Mouse (Mus musculus): ENCODE measurements around the gene Lgals12. TPM values are rescaled to one million over a fixed set of nuclear protein-coding genes. Genes with fewer than 3 reads are reported as not detected.
A peak's percentile ranks its signal among the peaks of the same experiment; 100 is the strongest.

Gene Lgals12
- total RNA-seq, 2 experiments from 2014 or later, result not detected

DNA sequence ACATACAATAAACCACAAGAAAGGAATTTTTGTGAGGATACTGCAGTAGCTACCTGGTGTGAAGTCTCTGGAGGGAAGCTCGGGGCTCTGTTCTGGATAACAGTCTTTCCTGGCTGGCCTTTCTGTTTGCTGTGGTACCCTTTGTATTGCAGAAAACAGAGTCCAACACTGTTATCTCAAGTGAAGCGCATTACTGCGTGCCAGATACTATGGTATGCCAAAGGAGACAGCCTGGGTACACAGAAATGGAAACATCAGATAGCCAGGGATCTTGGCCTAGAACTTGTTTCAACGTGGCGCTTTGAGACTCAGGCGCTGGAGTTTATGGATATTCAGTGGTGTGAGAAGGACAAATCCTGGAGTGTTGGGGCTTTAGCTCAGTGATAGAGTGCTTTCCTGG is 21.2 kb downstream of the Lgals12 start:
- ATAC-seq (replicated peaks; ENCODE audit: low FRiP score, poor library complexity, severe bottlenecking), result no peak

DNA sequence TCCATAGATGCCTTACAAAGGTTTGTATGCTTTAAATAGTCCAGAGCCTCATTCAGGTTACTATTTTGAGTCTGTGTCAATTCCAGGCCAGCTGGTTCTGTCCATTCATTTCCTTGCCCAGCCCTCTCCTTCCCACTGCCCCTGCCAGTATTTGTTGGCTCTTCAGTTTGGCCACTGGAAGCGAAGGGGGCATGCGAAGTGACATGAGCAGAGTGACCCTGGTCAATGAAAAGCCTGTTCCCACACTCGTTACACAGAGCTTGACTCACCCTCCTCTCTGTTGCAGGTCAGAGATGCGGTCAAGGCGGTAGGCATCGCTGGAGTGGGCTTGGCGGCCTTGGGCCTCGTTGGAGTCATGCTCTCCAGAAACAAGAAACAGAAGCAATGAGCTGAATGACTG is 21.7 kb downstream of the Lgals12 start:
- no peak for ATAC-seq (replicated peaks; ENCODE audit: low FRiP score, poor library complexity, severe bottlenecking)

DNA sequence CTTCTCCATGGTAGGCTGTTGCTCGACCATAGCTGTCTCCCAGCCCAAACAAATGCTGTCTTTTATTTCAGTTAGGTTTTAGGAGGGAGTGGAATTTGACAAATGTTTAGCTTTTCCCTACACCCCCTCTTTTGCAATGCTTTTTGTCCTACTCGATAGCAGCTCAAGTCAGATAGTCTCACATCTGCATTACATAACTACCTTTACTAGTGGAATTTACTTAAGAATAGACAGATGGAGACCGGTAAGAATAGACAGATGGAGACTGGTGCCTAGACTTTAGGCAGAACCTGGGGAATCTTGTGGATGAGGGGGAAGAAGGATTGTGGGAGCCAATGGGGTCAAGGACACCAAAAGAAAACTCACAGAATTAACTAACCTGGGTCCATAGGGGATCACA is 23.4 kb downstream of the Lgals12 start:
- ATAC-seq (replicated peaks; ENCODE audit: low FRiP score, poor library complexity, severe bottlenecking), result no peak

DNA sequence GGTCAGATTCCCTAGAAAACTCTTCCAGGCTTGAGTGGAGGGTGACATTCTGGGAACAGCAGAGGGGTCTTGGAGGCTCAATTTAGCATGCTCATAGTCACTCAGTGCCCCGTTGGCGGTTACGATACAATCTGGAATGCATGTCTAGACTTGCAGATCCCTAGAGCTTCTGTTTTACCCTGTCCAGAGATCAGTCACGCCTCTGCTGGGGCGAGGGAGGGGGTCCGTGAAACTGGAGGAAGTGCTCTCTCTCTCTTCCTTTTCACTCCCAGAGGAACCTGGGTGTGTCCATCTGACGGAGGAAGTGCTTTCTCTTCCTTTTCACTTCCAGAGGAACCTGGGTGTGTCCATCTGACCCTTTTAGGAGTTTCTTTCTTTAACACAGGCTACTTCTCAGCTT is 23.9 kb downstream of the Lgals12 start:
- ATAC-seq (replicated peaks; ENCODE audit: low FRiP score, poor library complexity, severe bottlenecking), result no peak

DNA sequence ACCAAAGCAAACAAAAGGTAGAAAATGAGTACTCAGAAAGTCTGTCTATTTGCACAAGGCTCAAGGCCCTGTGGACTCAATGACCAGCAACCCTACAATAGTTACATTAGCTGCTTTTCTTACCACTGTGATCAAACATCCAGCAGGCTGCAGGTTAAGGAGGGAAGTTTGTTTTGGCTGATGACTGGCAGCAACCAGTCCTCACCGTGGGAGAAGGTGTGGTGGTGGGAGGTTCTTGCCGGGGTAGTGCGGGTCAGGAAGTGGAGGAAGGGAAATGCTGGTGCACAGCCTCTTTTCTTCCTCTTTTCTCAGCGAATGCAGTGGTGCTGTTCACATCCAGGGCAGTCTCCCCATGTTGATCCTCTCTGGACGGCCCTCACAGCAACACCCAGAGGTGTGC is 26.0 kb downstream of the Lgals12 start:
- ATAC-seq (replicated peaks; ENCODE audit: low FRiP score, poor library complexity, severe bottlenecking), result no peak

DNA sequence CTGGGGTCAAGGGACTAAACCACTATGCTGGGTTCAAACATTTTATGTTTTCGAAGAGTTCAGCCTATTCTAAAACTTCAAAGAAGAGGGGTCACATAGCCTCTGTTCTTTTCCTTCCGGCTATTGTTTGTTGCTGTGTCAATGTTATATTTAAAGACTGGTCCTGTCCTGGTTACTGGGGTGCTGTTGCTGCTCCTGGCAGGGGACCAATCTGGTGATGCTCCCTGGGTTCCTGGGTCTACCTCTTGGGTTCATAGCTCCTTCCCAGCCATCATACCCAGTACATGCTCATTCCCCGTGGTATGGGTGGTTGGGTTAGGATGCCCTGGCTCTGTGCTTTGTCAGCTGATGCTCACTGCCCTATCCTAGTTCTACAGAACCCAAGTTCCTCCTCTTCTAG is 29.3 kb downstream of the Lgals12 start:
- no peak for ATAC-seq (replicated peaks; ENCODE audit: low FRiP score, poor library complexity, severe bottlenecking)

DNA sequence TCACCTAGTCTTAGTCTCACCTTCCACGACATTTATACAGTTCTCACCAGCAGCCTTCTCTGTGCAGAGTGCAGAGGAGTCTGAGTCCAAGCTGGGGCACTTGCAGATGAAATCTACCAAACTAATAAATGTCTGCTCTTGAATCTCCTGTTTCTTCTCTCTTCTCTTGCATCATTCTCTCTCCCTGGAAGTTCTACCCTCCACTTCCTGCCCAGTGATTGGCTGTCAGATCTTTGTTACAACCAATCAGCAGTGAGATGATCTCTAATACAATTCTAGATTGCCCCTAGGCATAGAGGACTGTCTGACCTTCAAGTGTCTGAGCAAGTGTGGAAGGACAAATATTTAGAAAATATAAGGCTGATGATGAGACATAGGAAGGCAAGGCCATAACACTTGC is 30.8 kb downstream of the Lgals12 start:
- no peak for ATAC-seq (replicated peaks; ENCODE audit: low FRiP score, poor library complexity, severe bottlenecking)

DNA sequence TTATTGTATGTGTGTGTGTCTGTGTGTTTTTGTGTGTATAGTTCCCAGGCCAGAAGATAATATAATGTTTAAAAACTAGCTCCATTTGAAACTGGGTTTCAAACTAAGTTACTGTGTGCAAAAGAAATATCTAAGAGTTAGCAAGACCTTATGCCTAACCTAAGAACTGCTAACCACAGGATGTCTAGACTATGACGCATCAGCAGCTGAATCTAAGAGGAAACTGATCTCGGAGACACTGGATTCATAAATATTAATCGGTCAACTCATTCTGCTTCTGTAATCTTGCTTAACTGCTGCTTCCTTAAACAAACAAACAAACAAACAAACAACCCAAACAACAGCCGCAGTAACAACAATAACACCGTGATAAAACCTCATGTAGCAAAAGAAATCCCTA is 37.3 kb downstream of the Lgals12 start:
- ATAC-seq (replicated peaks; ENCODE audit: low FRiP score, poor library complexity, severe bottlenecking), result no peak

DNA sequence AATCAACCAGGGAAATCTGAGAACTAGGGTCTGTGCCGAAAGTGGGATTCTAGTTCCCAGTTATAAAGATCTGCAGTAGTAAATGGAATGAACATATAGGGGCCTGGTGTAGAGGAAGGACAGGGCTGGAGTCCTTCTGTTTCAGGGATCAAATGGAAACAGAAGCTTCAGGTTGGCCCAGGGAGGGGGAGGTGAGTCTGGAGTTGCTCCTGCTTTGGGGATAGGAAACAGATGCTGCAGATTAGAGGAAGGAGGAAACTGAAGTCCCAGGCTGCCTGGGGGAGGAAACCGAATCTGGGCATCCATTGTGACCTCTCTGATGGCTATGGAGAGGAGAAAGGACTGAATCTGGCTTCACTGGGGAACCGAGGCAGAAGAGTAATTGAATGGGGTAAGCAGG is 38.6 kb downstream of the Lgals12 start:
- ATAC-seq (replicated peaks; ENCODE audit: low FRiP score, poor library complexity, severe bottlenecking), result 0 out of 2 replicates have a peak, but pooled peaks have one; percentile 24

DNA sequence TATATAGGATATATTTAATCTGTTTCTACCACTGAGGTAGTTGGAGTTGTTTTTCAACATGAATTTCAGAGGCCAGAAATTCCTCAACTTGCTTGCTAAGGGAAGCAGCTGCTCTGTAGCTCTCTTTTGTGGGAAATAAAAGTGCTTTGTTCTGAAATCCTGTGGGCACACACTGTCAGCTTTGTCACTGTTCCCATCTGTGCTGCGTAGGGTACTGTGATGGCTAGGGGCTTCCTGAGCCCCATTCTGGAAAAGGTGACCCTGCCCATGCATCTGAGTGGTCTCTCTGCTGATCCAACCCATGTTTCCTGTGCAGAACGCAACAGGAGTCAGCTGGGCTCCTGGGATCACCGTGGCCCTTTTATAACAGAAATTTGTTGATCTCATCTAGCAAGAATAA is 40.2 kb downstream of the Lgals12 start:
- no peak for ATAC-seq (replicated peaks; ENCODE audit: low FRiP score, poor library complexity, severe bottlenecking)

DNA sequence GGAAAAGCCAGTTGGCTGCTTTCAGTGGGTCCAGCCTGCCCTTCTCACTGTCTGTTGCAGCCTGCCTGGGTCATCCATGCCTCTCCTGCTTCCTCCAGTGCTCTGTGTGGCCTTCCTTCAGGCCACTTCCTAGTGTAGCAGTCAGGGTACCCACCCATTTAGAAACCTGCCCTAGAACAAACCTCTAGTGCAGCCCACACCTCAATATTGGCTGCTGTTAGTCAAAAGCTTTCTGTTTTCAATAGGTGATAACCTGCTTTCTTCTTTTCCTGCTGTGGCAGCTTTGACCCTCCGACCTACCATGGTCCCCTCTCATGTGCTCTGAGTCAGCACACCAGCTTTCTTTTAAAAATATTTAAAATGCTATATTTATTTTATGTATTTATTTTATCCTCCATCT is 42.5 kb downstream of the Lgals12 start:
- ATAC-seq (replicated peaks; ENCODE audit: low FRiP score, poor library complexity, severe bottlenecking), result no peak

DNA sequence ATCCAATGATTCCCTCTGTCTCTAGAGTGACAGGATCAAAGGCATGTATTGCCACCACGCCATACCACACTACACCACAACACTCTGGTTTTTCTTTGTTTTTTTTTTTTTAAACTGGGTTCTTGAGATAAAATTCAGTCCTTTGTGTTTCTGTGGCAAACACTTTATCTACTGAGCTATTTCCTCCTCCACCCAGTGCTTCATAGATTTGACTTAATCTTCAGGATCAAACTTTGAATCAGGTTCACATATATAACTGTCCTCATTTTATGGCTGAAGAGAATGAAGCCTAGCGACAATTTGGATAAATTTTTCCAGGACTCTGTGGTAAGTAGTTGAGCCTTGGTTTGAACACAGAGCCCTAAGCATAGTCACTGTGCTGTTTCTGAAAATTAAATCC is 43.3 kb downstream of the Lgals12 start:
- ATAC-seq (replicated peaks; ENCODE audit: low FRiP score, poor library complexity, severe bottlenecking), result no peak

DNA sequence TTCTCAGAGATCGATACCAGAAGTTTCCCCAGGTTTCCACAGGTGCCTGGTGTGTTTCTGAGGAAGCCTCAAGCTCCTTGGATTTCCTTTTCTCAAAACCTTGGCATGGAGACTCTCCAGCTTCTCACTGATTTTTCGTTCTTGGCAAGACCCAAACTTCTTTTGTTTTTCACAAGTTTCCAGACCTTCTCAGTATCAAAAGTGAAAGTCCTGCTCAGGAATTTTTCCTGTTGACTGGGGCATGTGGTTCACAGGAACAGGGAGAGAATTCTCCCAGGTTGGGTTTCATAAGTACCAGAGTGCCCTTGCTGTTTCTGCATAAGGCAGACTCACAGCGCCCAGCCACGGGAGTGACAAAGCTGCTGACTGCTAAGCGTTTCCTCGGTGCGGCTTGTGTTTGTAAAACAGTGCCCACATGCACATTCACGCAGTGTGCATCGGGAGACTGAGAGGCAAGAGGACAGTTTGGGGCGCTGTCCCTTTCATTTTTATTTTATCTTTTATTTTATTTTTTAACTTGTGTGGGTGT is 44.3 kb downstream of the Lgals12 start:
- no peak for ATAC-seq (replicated peaks; ENCODE audit: low FRiP score, poor library complexity, severe bottlenecking)

DNA sequence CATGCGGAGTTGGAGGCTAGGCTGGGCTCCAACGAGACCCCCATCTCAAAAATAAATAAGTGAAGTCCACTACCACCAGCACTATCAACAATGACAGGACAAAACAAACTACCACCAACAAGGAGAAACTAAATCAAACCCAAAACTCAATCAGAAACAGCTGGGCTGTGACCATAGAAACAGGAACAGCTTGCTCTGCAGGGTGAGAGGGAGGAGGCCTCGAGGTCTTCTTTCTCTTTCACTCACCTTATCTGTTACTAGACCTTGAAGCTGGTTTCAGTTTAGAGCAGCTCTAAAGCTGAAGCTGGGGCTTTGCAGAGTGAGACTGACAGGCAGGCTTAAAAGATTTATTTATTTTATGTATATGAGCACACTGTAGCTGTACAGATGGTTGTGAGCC is 45.5 kb downstream of the Lgals12 start:
- ATAC-seq (replicated peaks; ENCODE audit: low FRiP score, poor library complexity, severe bottlenecking), result no peak

DNA sequence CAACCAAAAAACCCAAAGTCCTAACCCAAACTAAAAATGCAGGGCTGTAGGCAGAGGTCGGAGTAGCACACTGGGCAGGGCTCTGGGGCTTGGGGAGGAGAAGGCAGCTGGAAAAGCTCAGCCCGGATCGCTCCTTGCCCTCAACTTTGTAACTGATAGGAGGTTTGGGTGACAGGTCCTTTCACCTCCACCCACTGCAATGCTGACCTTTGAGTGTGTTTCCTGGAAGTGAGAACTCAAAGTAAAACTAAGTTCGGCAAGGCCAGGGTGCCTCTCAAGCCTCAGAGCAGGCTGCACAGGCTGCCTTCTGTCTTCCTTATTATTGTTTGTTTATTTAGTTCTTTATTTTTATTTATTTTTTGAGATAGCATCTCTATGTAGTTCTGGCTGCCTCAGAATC is 47.0 kb downstream of the Lgals12 start:
- no peak for ATAC-seq (replicated peaks; ENCODE audit: low FRiP score, poor library complexity, severe bottlenecking)

DNA sequence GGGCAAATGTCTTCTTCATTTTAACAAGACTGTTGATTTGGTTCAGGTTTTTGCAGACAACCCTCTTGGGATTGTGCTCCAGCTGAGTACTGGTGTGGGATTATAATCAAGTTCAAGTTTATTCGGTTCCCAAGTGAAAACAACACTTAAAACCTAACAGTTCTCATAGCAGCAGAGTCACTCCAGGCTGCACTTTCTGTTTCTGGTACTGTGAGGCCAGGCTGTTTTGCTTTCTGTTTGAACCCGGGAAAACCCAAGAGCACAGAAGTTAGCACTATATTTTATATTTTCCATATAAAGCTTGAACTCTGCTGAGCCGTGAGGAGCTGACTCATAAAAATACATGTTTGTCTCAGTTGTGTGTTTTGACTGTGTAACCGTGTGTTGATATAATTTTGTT is 48.3 kb downstream of the Lgals12 start:
- no peak for ATAC-seq (replicated peaks; ENCODE audit: low FRiP score, poor library complexity, severe bottlenecking)

DNA sequence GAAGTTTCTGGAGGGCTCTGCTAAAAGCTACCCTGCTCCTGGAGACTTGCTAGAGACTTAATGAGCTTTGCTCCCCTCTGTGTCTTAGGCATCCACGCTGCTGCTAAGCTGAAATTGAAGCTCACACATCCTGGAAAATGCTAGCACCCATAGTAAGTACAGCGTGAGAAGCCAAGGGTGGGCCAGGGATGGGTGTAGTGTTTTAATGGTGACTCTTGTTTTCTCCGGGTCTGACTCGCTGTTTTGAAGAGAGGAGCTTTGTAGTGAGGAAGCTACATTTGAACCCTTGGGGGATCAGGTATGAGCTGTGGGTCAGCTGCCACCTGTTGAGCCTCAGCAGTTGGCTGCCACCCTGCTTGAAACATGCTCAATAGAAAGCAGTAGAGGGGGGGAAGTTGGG is 49.1 kb downstream of the Lgals12 start:
- ATAC-seq (replicated peaks; ENCODE audit: low FRiP score, poor library complexity, severe bottlenecking), result peak; percentile 54

DNA sequence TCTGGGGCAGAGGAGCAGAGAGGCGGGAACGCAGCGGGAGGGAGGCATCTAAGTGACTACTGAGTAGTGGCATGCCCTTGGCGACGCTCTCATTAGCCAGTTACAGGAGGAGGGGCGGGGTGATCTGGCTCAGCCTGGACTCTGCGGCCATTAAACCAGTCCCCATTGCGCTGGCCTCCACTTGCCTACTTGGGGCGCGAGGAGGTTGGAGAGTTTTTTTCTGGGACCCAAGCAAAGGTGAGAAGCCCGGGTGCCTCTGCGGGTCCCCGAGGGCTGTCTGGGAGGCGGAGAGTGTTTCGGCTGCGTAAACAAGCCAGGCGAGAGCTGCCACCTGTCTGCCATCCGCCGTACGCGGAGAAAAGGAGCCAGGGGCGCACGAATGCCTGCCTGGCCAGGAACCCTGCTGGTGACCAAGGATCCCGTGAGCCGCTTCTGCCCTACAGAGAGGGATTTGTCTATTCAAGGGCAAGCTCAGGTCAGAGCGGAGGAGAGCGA is 49.6 kb downstream of the Lgals12 start, which contains the start of gene Pla2g16:
Gene Pla2g16, plus strand, starts transcription at position 132 of the 495 bp plus-strand sequence.
- ATAC-seq (replicated peaks; ENCODE audit: low FRiP score, poor library complexity, severe bottlenecking), result peak; percentile 90

DNA sequence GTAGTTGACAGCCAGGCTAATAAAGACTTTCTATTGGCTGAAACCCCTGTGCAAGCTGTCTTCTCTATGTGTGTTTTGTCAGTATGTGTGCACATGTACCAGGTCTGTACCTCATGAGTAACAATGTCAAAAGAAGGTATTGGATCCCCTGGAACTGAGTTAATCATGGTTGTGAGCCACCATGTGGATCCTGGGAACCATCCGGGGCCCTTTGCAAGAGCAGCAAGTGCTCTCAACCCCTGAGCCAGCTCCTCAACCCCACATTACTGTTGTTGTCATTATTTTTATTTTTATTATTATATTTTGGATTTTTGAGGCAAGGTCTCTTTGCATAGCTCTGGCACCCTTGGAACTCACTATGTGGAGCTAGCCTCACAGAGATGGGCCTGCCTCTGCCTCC is 50.4 kb downstream of the Lgals12 start:
- no peak for ATAC-seq (replicated peaks; ENCODE audit: low FRiP score, poor library complexity, severe bottlenecking)

DNA sequence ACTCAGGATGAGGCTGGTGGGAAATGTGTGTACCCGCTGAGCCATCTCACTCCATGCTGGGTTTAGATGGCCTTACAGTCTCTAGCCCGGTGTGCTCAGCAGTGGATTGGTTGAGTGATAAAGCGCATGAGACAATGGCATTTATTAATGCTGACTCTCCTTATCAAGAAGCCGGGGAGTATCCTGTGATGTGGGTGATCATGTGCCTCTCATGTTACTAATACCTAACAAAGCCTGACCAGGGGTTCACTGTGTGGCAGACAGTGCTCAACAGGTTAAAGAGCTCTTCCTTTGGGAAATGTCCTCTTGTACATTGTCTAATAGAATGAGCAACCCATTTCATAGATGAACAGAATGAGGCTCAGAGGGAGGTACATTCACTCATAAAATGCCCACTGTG is 52.1 kb downstream of the Lgals12 start:
- ATAC-seq (replicated peaks; ENCODE audit: low FRiP score, poor library complexity, severe bottlenecking), result no peak

DNA sequence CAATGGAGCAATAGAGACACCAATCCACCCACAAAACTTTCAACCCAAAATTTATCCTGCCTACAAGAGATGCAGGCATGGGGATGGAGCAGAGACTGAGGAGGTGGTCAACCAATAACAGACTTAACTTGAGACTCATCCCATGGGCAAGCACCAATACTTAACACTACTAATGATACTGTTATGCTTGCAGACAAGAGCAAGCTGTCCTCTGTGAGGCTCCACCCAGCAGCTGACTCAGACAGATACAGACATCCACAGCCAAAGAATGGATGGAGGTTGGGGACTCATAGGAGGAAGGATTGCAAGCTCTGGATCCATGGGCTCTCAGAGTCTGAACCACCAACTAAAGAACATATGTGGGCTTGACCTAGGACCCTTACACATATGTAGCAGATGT is 53.6 kb downstream of the Lgals12 start:
- ATAC-seq (replicated peaks; ENCODE audit: low FRiP score, poor library complexity, severe bottlenecking), result peak; percentile 21; the same call in 1 of the 2 replicates

DNA sequence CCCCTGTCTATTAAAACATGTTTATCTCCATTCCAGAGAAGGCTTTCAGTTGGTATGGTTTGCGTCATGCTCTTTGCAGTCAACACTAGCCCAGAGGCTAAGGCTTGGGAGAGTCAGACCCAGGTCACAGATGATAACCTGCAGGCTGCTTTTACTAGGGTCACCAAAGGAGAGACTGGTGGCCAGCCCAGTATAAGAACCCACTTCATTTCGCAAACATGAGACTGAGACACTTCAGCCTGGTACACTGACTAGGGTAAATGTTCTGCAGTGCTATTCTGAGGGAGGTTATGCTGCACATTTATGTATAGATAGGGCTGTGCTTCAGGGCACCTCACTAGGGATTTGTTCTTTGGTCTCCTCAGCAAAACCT is 54.7 kb downstream of the Lgals12 start:
- ATAC-seq (replicated peaks; ENCODE audit: low FRiP score, poor library complexity, severe bottlenecking), result peak; percentile 57

All from erythroblast, adult 5-6 weeks (primary cell).